Mouse (Mus musculus) stomach, embryonic 16.5 days (tissue): ENCODE measurements around the gene Gm5447. TPM values are rescaled to one million over a fixed set of nuclear protein-coding genes. Genes with fewer than 3 reads are reported as not detected.

ENCODE experiments used
- ATAC-seq: fragments of 200-750 bp; cut with Nextera tagmentation; 2 replicates; pipeline ENCODE4 v1.8.0; 2017; ENCODE audit warnings: moderate number of reproducible peaks, moderate TSS enrichment; ENCODE audit not compliant: insufficient read depth, low FRiP score
- H3K27ac ChIP-seq: fragments of 300-500 bp; sonication (generic); 2 replicates; pipeline ENCODE4 v1.5.1; 2014; ENCODE audit warnings: low read length
- H3K27me3 ChIP-seq: fragments of 300-500 bp; sonication (generic); 2 replicates; pipeline ENCODE4 v1.6.1; 2014; ENCODE audit warnings: low read length, control low read depth, mixed read lengths; ENCODE audit not compliant: control insufficient read depth, insufficient read depth
- H3K36me3 ChIP-seq: fragments of 300-500 bp; sonication (generic); 2 replicates; pipeline ENCODE4 v1.6.1; 2014; ENCODE audit warnings: low read length; ENCODE audit not compliant: control insufficient read depth, insufficient read depth
- H3K4me1 ChIP-seq: fragments of 300-500 bp; sonication (generic); 2 replicates; pipeline ENCODE4 v1.6.1; 2014; ENCODE audit warnings: low read length, control low read depth, mixed read lengths; ENCODE audit not compliant: control insufficient read depth, insufficient read depth
- H3K4me2 ChIP-seq: fragments of 300-500 bp; sonication (generic); 2 replicates; pipeline ENCODE4 v1.6.1; 2014; ENCODE audit warnings: low read depth, low read length, mixed read lengths
- H3K4me3 ChIP-seq: fragments of 300-500 bp; sonication (generic); replicated peaks from 2 replicates; pipeline ENCODE4 v1.5.1; 2014; ENCODE audit warnings: mild to moderate bottlenecking, low read length
- H3K9ac ChIP-seq: fragments of 300-500 bp; sonication (generic); 2 replicates; pipeline ENCODE4 v1.6.1; 2014; ENCODE audit warnings: low read length
- H3K9me3 ChIP-seq: fragments of 300-500 bp; sonication (generic); replicated peaks from 2 replicates; pipeline ENCODE4 v1.6.1; 2016; ENCODE audit warnings: low read length, control low read depth; ENCODE audit not compliant: control insufficient read depth
- WGBS: fragments of 180-500 bp; shearing (Covaris S2); extraction: QIAGEN DNeasy Blood & Tissue Kit; methylation state at CpG from one replicate; pipeline ENCODE4 v1.1.7; 2014; 5-methylcytosine and 5-hydroxymethylcytosine counted together
- polyA plus RNA-seq: library from polyadenylated mRNA; unstranded; fragments of >200 nt; fragmentation: Nextera tagmentation; extraction: Ambion mirVana; gene quantifications from 2 replicates; pipeline ENCODE4 v1.2.1, GENCODE M21; 2015

The Gm5447 gene
- polyA plus RNA-seq, 1 experiment from 2014 or later, result 0.08 TPM

GRCm38 (mm10) chr13:30976536-30977084 is 2.6 kb downstream of the Gm5447 start:
- peaks cover 7% of the 10 kb centered on the region for H3K4me1 ChIP-seq
- no peaks in the 10 kb centered on the region for H3K9me3 ChIP-seq
- no peaks in the 10 kb centered on the region for H3K36me3 ChIP-seq
- no peak overlapping the region for H3K27ac ChIP-seq
- H3K9ac ChIP-seq, result no peak overlapping the region
- H3K4me2 ChIP-seq, result no peak overlapping the region
- no peak overlapping the region for H3K4me3 ChIP-seq
- WGBS, result 35% methylated on average over 8 of the region's 8 CpGs
- no peak for ATAC-seq
- no peaks in the 10 kb centered on the region for H3K27me3 ChIP-seq

DNA sequence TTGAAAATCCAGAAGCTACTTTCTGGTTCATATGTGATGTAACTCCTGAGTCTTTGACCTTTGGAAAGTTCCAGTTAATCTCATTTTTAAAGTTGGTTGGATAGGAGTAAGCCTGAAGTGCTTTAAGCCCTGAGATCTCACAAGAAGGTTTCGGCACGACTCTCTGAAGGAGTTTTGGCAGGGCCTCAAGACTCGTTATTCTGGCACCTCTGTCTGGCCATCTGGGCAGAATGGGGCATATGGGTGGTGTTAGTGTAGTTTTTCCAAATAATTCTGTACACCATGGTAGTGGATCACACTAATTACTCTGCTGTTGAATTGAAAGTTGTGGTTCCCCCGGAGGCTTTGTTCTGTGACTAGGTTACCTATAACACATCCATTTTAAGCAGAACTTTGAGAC is 4.2 kb downstream of the Gm5447 start:
- Histone ChIP-seq H3K27me3 (no peaks in the 10 kb centered on the region), H3K4me3 (no peak overlapping the region), H3K27ac (no peak overlapping the region), H3K4me2 (no peak overlapping the region), H3K4me1 (0 out of 2 replicates have a peak, but pooled peaks cover 2% of the 10 kb centered on the region), H3K9ac (no peak overlapping the region), H3K36me3 (no peaks in the 10 kb centered on the region), H3K9me3 (no peaks in the 10 kb centered on the region)
- ATAC-seq, result no peak
- WGBS, result 58% methylated on average over 4 of the region's 4 CpGs

DNA sequence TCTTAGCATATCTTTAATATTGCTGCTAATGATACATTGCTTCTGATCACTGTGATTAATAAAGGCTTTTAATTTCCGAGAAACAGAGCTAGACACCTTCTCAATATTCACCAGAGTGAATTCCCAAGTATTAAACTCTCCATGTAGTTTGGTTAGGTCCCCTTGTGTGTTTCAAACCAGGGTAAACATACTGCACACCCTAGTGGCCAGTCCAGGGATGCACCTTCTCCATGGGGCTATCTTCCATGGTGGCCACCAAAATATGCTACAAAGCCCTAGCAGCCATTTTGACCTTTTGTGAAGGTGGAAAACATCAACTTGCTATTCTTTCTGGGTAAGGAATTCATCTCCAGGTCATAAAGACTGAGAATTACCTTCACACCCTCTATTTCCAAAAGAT is 7.7 kb downstream of the Gm5447 start:
- no peak overlapping the region for H3K4me3 ChIP-seq
- no peaks in the 10 kb centered on the region for H3K27me3 ChIP-seq
- no peak overlapping the region for H3K4me2 ChIP-seq
- peaks cover 11% of the 10 kb centered on the region; the same call in 1 of the 2 replicates for H3K4me1 ChIP-seq
- H3K27ac ChIP-seq, result no peak overlapping the region
- 80% methylated on average over 1 of the region's 1 CpGs for WGBS
- no peak overlapping the region for H3K9ac ChIP-seq
- no peak for ATAC-seq
- no peaks in the 10 kb centered on the region for H3K36me3 ChIP-seq
- H3K9me3 ChIP-seq, result no peaks in the 10 kb centered on the region

DNA sequence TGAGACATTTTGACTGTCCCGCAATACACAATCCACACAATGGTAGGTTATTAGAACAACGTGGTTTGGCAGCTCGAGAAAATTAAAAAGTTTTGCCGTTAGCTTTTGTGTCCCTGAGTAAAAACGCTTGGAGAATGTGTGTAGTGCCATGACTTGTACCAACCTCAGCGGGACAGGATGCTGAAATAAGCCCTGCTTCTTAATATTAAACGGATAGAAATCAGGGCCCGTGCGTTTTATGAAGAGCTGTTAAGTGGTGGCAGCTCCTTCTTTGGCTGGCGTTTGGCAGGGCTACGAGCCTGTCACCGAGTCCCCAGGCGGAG is 11.2 kb downstream of the Gm5447 start:
- peaks cover 10% of the 10 kb centered on the region; the same call in 1 of the 2 replicates for H3K4me1 ChIP-seq

GRCm38 (mm10) chr13:30985598-30986466 is 11.8 kb downstream of the Gm5447 start:
- no peaks in the 10 kb centered on the region for H3K27me3 ChIP-seq

More for the DNA sequence above, 11.2 kb downstream of the Gm5447 start:
- no peak for ATAC-seq
- Histone ChIP-seq H3K4me3 (peak overlapping the region; percentile 45), H3K27ac (peak overlapping the region; percentile 83), H3K9ac (peak overlapping the region; percentile 71), H3K9me3 (no peaks in the 10 kb centered on the region), H3K27me3 (no peaks in the 10 kb centered on the region), H3K4me2 (peak overlapping the region; percentile 79), H3K36me3 (no peaks in the 10 kb centered on the region)
- WGBS, result 16% methylated on average over 13 of the region's 13 CpGs

DNA sequence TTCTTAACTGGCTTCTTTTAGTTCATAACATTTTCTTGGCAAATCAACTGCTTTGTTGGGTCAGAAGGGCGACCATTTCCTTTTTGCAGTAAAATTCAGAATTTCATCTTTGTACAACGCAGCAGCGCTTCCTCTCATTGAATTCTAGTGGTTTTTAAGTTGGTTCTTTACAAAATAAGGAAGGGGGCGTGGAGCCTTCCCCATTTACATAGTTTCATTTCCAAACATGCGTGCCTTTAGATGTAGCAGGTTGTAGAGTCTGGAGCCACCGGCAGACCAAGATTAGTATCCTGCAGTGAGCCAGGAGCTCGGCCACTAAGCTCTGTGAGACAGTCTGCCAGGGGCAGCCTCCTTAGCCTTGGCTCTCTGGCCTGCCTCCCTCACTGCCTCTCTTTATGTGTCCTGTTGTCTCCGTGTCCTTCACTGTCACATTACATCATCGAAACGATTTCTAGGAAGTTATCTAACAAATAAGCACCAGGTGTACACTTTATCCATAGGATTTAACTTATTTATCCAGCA is 13.0 kb downstream of the Gm5447 start:
- Histone ChIP-seq H3K27ac (peak overlapping the region; percentile 50), H3K9ac (peak overlapping the region; percentile 41; the same call in 1 of the 2 replicates), H3K27me3 (no peaks in the 10 kb centered on the region), H3K4me2 (peak overlapping the region; percentile 79), H3K4me3 (no peak overlapping the region), H3K9me3 (no peaks in the 10 kb centered on the region), H3K4me1 (peaks cover 10% of the 10 kb centered on the region; the same call in 1 of the 2 replicates), H3K36me3 (no peaks in the 10 kb centered on the region)
- no peak for ATAC-seq
- 57% methylated on average over 10 of the region's 10 CpGs for WGBS

More at GRCm38 (mm10) chr13:30985598-30986466, 11.8 kb downstream of the Gm5447 start:
- H3K4me2 ChIP-seq, result peak overlapping the region; percentile 79
- no peaks in the 10 kb centered on the region for H3K9me3 ChIP-seq
- no peaks in the 10 kb centered on the region for H3K36me3 ChIP-seq
- H3K4me3 ChIP-seq, result peak overlapping the region; percentile 45
- peak; percentile 74 for ATAC-seq
- peaks cover 10% of the 10 kb centered on the region; the same call in 1 of the 2 replicates for H3K4me1 ChIP-seq
- WGBS, result 14% methylated on average over 27 of the region's 27 CpGs
- H3K9ac ChIP-seq, result peak overlapping the region; percentile 71
- peak overlapping the region; percentile 83 for H3K27ac ChIP-seq

- no peaks in the 10 kb centered on the region for H3K9me3 ChIP-seq
- no peak overlapping the region for H3K27ac ChIP-seq
- no peak overlapping the region for H3K9ac ChIP-seq
- H3K27me3 ChIP-seq, result no peaks in the 10 kb centered on the region
- no peak overlapping the region for H3K4me3 ChIP-seq
- H3K4me1 ChIP-seq, result peaks cover 10% of the 10 kb centered on the region; the same call in 1 of the 2 replicates
- WGBS, result 78% methylated on average over 2 of the region's 2 CpGs
- H3K36me3 ChIP-seq, result no peaks in the 10 kb centered on the region
- H3K4me2 ChIP-seq, result no peak overlapping the region
- ATAC-seq, result no peak
Measured at GRCm38 (mm10) chr13:30987686-30988085, 13.7 kb downstream of the Gm5447 start.

DNA sequence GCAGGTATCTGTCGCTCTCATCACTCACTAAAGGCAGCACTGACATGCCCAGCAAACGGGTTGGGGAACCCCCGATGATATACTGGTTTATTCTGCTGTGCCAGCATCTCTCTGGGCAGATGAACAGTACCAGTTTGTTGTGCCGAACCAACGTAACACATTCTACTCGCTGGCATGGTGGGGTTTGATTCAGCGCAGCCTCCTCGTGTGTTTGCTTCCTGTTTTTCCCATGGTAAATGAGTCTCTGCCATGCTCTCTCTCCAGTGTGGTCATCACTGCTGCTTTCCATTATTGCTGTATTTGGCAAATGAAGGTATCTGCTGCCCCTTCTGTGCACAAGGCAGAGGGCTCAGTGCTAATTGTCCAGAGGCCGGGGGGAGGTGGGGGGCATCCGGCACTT is 15.7 kb downstream of the Gm5447 start:
- Histone ChIP-seq H3K27me3 (no peaks in the 10 kb centered on the region), H3K27ac (peak overlapping the region; percentile 13; the same call in 1 of the 2 replicates), H3K4me1 (peaks cover 10% of the 10 kb centered on the region; the same call in 1 of the 2 replicates), H3K4me2 (no peak overlapping the region), H3K36me3 (no peaks in the 10 kb centered on the region), H3K4me3 (no peak overlapping the region), H3K9ac (no peak overlapping the region), H3K9me3 (no peaks in the 10 kb centered on the region)
- no peak for ATAC-seq
- WGBS, result 62% methylated on average over 10 of the region's 10 CpGs

DNA sequence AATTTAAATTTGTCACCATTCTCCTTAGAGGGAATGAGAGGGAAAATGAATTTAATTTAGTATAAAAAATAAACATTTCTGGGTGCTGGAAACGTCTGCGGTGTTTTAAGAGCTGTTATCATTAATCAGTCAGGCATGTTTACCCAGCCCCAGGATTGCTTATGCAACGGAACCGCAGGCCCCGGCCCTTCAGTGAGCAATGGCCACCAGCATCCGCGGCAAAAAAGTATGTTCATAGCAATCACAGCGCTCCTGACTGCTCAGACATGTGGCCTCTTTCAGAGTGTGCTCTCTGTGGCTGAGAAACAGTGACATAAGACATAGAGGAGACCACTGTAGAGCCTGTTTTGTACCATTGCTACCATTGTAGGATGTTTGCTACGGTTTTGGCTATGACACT is 16.2 kb downstream of the Gm5447 start:
- Histone ChIP-seq H3K36me3 (no peaks in the 10 kb centered on the region), H3K4me2 (no peak overlapping the region), H3K27me3 (no peaks in the 10 kb centered on the region), H3K4me3 (no peak overlapping the region), H3K9me3 (no peaks in the 10 kb centered on the region), H3K4me1 (peaks cover 10% of the 10 kb centered on the region; the same call in 1 of the 2 replicates), H3K9ac (no peak overlapping the region), H3K27ac (no peak overlapping the region)
- WGBS, result 22% methylated on average over 9 of the region's 9 CpGs
- ATAC-seq, result 0 out of 2 replicates have a peak, but pooled peaks have one; percentile 38
